Mouse (Mus musculus): ENCODE measurements around the gene 4933427D14Rik.
"Not testable (repeated sequence)": the region's sequence is repeated elsewhere in the genome, so short reads cannot be mapped to it uniquely, and the experiment has no call there.

Gene 4933427D14Rik

GRCm38 (mm10) chr11:72205256-72205655, 2.0 kb downstream of the 4933427D14Rik start:
- DNase-seq (ENCODE audit: extremely low read depth, low read depth, low spot score), result no peak

- no peak for DNase-seq (ENCODE audit: extremely low read depth, low read depth, low spot score)
Observed at GRCm38 (mm10) chr11:72203440-72203839, 3.8 kb downstream of the 4933427D14Rik start.

- DNase-seq (ENCODE audit: extremely low read depth, low read depth, low spot score), result no peak
Observed at GRCm38 (mm10) chr11:72196506-72196905, 10.8 kb downstream of the 4933427D14Rik start.

GRCm38 (mm10) chr11:72194259-72194658, 13.0 kb downstream of the 4933427D14Rik start:
- no peak for DNase-seq (ENCODE audit: extremely low read depth, low read depth, low spot score)

GRCm38 (mm10) chr11:72190857-72191256, 16.4 kb downstream of the 4933427D14Rik start:
- no peak for DNase-seq (ENCODE audit: extremely low read depth, low read depth, low spot score)

- DNase-seq (ENCODE audit: extremely low read depth, low read depth, low spot score), result no peak
Observed at GRCm38 (mm10) chr11:72184252-72184651, 23.0 kb downstream of the 4933427D14Rik start.

- DNase-seq (ENCODE audit: extremely low read depth, low read depth, low spot score), result no peak
Observed at GRCm38 (mm10) chr11:72181136-72181535, 26.1 kb downstream of the 4933427D14Rik start.

GRCm38 (mm10) chr11:72180556-72180955, 26.7 kb downstream of the 4933427D14Rik start:
- DNase-seq (ENCODE audit: extremely low read depth, low read depth, low spot score), result no peak

- no peak for DNase-seq (ENCODE audit: extremely low read depth, low read depth, low spot score)
Observed at GRCm38 (mm10) chr11:72176553-72176952, 30.7 kb downstream of the 4933427D14Rik start.

- no peak for DNase-seq (ENCODE audit: extremely low read depth, low read depth, low spot score)
Observed at GRCm38 (mm10) chr11:72175966-72176365, 31.3 kb downstream of the 4933427D14Rik start.

GRCm38 (mm10) chr11:72174721-72175120, 32.5 kb downstream of the 4933427D14Rik start:
- DNase-seq (ENCODE audit: extremely low read depth, low read depth, low spot score), result no peak

- no peak for DNase-seq (ENCODE audit: extremely low read depth, low read depth, low spot score)
Observed at GRCm38 (mm10) chr11:72173506-72173905, 33.8 kb downstream of the 4933427D14Rik start.

GRCm38 (mm10) chr11:72171906-72172305, 35.4 kb downstream of the 4933427D14Rik start:
- DNase-seq (ENCODE audit: extremely low read depth, low read depth, low spot score), result not testable (repeated sequence)

GRCm38 (mm10) chr11:72169871-72170270, 37.4 kb downstream of the 4933427D14Rik start:
- no peak for DNase-seq (ENCODE audit: extremely low read depth, low read depth, low spot score)

GRCm38 (mm10) chr11:72163198-72163597, 44.1 kb downstream of the 4933427D14Rik start:
- DNase-seq (ENCODE audit: extremely low read depth, low read depth, low spot score), result peak; percentile 75

GRCm38 (mm10) chr11:72156624-72157023, 50.6 kb downstream of the 4933427D14Rik start:
- no peak for DNase-seq (ENCODE audit: extremely low read depth, low read depth, low spot score)

GRCm38 (mm10) chr11:72155981-72156428, 51.3 kb downstream of the 4933427D14Rik start:
- DNase-seq (ENCODE audit: extremely low read depth, low read depth, low spot score), result no peak

GRCm38 (mm10) chr11:72155186-72155980, 51.9 kb downstream of the 4933427D14Rik start:
- no peak for DNase-seq (ENCODE audit: extremely low read depth, low read depth, low spot score)

- DNase-seq (ENCODE audit: extremely low read depth, low read depth, low spot score), result no peak
Observed at GRCm38 (mm10) chr11:72153122-72153862, 54.0 kb downstream of the 4933427D14Rik start.

- DNase-seq (ENCODE audit: extremely low read depth, low read depth, low spot score), result no peak
Observed at GRCm38 (mm10) chr11:72151120-72151519, 56.1 kb downstream of the 4933427D14Rik start.

GRCm38 (mm10) chr11:72147910-72148309, 59.3 kb downstream of the 4933427D14Rik start:
- DNase-seq (ENCODE audit: extremely low read depth, low read depth, low spot score), result no peak

- DNase-seq (ENCODE audit: extremely low read depth, low read depth, low spot score), result no peak
Observed at GRCm38 (mm10) chr11:72145877-72146248, 61.4 kb downstream of the 4933427D14Rik start.
